Mouse (Mus musculus): ENCODE data around the gene Gp1ba. TPM values are rescaled to one million over a fixed set of nuclear protein-coding genes. Genes with fewer than 3 reads are reported as not detected.

Gp1ba gene
- total RNA-seq, 2 experiments from 2014 or later = not detected

Other genes with a start within 250 kb of the Gp1ba start
- gene Pelp1, start 229.1 kb upstream of the Gp1ba start, total RNA-seq (2021) = 10 to 100 TPM; 33.1 to 34.6 TPM
- 10 to 100 TPM; 68.1 to 76.7 TPM for gene Arrb2, start 206.5 kb upstream of the Gp1ba start, total RNA-seq (2021)
- gene Med11, start 187.2 kb upstream of the Gp1ba start, total RNA-seq (2021) = 10 to 100 TPM; 13.9 to 15.4 TPM
- gene Zmynd15, start 179.7 kb upstream of the Gp1ba start, total RNA-seq (2021) = 1 to 10 TPM in 1 of 2 experiments, under 1 TPM in 1; 0.23 to 1.4 TPM
- 1 to 10 TPM in 1 of 2 experiments, under 1 TPM in 1; 0.42 to 1.4 TPM for gene Cxcl16, start 179.1 kb upstream of the Gp1ba start, total RNA-seq (2021)
- gene Tm4sf5, start 133.9 kb upstream of the Gp1ba start, total RNA-seq (2021) = under 1 TPM in 1 of 2 experiments, not detected in 1; 0.37 TPM
- not detected for gene Vmo1, start 124.5 kb upstream of the Gp1ba start, total RNA-seq (2021)
- not detected for gene Gltpd2, start 119.9 kb upstream of the Gp1ba start, total RNA-seq (2021)
- 100 to 1,000 TPM; 184 to 189 TPM for gene Psmb6, start 113.8 kb upstream of the Gp1ba start, total RNA-seq (2021)
- gene Gm40193, start 106.2 kb upstream of the Gp1ba start, total RNA-seq (2021) = not detected
- gene Pld2, start 99.1 kb upstream of the Gp1ba start, total RNA-seq (2021) = 10 to 100 TPM; 13.3 to 15.8 TPM
- 100 to 1,000 TPM; 396 to 435 TPM for gene Mink1, start 76.2 kb upstream of the Gp1ba start, total RNA-seq (2021)
- gene 4930544D05Rik, start 23.3 kb upstream of the Gp1ba start, total RNA-seq (2021) = under 1 TPM in 1 of 2 experiments, not detected in 1; 0.65 TPM
- under 1 TPM in 1 of 2 experiments, not detected in 1; 0.63 TPM for gene Chrne, start 19.9 kb upstream of the Gp1ba start, total RNA-seq (2021)
- gene Rnf167, start 8.1 kb downstream of the Gp1ba start, total RNA-seq (2021) = 10 to 100 TPM; 86.4 to 90.1 TPM
- gene Slc25a11, start 8.4 kb downstream of the Gp1ba start, total RNA-seq (2021) = 100 to 1,000 TPM; 120 to 124 TPM
- 100 to 1,000 TPM; 224 to 231 TPM for gene Pfn1, start 15.5 kb downstream of the Gp1ba start, total RNA-seq (2021)
- gene Eno3, start 18.1 kb downstream of the Gp1ba start, total RNA-seq (2021) = 1 to 10 TPM; 7.3 to 8.8 TPM
- 10 to 100 TPM; 47.5 to 52.8 TPM for gene Spag7, start 30.3 kb downstream of the Gp1ba start, total RNA-seq (2021)
- 100 to 1,000 TPM; 217 to 224 TPM for gene Camta2, start 49.0 kb downstream of the Gp1ba start, total RNA-seq (2021)
- 1 to 10 TPM; 1.8 to 2.2 TPM for gene Inca1, start 61.0 kb downstream of the Gp1ba start, total RNA-seq (2021)
- 10 to 100 TPM; 54.8 to 57.7 TPM for gene Kif1c, start 61.4 kb downstream of the Gp1ba start, total RNA-seq (2021)
- 10 to 100 TPM; 17.2 to 17.9 TPM for gene Zfp3, start 125.1 kb downstream of the Gp1ba start, total RNA-seq (2021)
- gene Scimp, start 173.5 kb downstream of the Gp1ba start, total RNA-seq (2021) = not detected
- gene Rabep1, start 205.7 kb downstream of the Gp1ba start, total RNA-seq (2021) = 100 to 1,000 TPM; 140 TPM

Data from left cerebral cortex, adult 18-20 months (tissue).